Mouse (Mus musculus) frontal cortex, postnatal 14 days (tissue): Measurements from ENCODE around the gene Pphln1.

Experiments
- DNase-seq, 2 experiments: peaks; one replicate each; pipeline ENCODE4 v3.0.0; 2022; ENCODE audit warnings: low spot score in 2 of 2

The Pphln1 gene

DNA sequence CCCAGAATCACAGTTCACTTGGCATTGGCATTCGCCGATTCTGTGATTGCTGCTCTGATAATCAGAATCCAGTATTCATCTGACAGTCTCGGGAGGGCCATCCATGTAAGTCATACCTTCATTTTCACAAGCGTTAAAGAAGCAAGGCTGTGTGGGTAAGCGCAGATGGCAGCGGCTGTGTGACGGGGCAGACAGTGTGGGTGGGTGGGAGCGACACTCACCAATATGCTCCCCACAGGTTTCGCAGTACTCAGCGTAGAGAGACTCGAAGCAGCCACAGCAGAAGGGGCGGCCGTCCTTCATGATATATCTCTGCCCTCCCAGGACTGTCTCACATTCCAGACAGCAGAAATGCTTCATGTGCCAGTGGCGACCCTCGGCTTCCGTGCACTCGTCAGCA lies 106.7 kb downstream of the Pphln1 start:
- no peak for DNase-seq

DNA sequence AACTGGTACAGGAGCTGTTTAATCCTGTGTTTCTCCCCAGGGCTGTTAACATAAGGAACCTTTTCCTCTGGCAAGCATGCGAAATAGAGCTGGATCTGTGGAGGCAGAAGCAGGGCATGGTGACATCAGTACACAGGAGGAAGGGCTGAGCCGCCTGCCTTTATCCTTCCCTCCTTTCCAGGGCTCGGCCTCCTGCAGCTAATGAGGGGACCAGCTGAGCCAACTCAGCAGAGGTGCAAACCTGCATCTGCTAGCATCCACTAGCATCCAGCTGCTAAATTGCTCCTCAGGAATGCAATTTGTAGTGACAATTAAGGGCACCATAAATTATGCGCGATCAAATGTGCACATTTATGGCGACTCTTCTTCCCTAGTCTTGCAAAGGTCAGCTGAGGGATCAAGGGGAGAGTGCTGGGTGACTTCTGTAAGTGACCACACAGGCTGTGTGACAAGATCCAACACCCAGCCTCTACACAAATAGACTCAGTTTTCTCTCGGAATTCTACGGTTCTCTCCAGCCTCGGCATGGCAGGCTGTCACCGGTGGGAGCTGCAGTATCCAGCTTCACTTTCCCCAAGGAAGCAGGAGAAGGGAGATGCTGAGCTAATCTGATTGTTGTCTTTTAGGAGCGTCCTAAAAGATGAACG lies 112.7 kb downstream of the Pphln1 start:
- DNase-seq = no peak

DNA sequence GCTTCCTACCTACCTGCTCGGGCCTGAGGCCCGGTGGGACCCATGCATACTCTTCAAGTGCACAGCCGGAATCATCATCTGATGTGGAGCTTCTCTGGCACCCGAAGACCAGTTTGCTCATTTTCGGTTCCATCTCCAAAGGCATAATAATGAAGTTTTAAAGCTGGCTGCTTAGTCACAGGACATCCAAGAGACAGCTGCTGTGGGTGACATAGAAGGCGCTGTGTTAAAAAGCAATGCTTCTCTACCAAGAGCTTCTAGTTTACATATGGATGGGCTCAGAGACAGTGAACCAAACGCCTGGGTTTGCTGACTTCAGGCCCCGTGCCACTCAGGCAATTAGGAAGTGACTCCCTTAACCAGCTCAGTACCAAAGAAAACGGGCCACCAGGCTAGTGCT lies 114.3 kb downstream of the Pphln1 start:
- no peak for DNase-seq

DNA sequence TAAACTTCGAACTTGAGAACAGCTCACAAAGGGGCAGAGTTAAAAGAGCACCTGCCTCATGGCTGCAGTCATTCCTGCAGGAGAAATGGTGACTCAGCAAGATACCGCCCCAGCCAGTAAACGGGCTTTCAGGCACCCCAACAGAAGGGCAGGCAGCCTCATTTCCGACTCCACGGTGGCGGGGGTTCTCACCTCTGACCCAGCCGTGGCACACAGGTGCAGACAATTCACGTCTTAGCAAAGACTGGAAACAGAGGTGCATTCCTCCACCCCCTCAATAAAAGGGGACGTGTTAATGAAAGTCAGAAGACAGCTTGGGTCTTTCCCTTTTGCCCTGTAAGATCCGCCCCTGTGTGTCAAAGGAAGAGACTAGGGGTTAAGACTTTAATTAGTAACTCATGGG lies 115.8 kb downstream of the Pphln1 start:
- DNase-seq = no peak

DNA sequence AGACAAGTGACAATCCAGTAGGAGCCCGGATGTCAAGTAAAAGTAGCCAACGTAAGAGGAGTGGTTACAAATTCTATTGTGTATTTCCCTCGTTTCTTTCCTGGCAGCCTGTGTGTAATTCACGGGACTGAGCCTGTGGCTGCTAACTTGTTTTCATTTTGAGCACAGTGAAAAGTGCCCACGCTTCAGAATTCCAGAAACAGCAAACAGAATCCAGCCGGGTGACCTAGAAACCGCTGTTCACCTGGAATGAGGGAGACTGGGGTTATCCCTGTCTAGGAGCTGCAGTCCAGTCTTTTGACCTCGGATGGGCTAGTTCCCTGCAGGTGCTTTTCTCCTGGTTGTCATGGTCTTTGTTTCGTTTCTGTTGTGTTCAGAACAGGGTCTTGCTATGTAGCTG lies 117.2 kb downstream of the Pphln1 start:
- DNase-seq = no peak

DNA sequence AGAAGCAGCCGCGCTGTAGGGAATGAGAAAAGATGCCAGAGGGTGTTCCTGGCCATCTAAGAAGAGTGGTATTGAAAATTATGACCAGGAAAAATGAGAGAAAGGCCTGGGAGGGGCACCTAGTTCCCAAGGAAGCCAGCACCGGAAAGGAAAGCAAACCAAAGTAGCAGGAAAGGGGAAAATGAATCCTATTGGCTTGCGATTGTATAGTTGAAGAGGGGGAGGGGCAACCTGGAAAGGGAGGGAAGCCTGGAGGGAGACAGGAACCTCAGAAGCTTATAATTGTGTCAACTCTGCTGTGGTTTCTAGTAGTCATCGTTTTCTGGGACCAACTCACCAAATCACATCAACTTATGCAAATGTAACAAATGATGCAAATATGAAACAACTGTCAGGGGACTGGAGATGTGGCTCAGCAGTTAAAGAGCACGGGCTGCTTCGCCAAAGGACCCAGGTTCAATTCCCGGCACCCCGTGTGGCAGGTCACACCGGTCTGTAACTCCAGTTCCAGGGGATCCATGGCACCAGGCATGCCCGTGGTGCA lies 118.9 kb downstream of the Pphln1 start:
- no peak for DNase-seq

DNA sequence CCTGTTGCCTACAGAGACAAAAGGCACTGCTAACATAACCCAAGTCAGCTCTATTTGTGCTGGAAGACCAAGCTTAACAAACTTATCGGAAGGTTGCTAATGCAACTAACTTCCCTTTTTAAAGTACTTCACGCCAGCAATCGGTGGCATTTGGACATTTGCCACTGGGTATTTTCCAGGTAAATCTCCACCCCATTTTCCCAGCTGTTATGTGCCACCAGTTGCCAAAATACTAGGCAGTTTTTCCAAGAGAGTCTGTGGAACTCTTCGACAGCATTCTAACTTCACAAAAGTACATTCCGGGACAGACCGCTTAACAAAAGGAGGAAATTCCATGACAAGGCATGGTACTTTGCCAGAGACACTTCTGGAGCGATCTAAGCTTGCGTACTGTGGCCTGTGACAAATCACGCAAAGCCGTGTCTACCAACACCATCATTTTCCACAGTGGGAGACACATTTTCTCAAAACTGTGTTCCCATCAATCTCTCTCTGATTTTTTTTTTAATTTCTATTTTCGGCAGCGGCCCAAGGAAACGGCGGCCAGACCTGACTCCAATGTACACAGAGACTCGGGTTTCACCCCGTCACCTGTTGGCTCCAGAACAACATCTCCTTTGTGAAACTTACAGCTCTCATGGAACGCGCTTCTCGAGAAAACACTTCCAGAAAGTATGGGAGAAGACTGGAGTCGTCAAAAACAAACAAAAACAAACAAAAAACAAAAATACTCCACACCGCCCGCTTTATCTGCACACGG lies 120.2 kb downstream of the Pphln1 start:
- DNase-seq = no peak

DNA sequence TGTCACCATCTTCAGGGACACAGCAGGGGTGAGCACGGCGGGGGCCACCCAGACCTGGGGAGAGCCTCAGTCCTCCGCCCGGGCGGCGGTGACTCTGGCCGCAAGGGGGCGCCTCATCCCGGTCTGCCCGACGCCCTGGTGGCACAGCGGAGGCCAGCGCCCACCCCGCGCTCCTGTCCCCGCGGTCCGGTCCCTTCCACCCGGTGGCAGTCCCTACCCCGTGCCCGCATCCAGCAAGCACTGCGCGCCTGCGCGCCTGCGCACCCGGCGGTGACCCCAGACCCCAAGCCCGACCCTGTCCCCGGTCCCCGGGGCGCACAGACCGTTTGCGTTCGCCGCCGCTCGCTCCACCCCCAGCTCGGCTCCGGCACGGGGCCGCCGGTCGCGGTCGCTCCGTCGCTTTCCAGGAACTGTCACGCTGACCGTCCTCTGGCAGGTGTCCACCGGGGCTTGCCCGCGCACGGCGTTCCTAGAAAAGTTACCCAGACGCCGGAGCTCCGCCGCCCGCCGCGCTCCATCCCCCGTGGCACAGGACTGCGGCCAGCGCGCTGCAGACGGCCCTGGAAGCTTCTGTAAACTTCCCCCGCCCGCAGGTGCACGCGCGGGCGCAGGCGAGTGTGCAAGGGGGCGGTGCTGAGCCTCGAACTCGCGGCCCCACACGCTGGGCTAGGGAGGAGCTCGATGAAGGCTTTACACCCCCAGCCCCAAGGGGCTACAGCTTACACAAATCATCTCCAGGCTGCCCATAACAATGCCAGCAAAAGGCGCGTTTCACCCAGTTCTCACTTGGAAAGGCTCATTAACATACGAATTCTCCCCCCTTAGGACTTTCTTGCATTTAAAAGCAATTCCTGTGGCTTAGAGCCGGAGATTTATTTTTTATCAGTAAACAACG lies 121.0 kb downstream of the Pphln1 start:
- DNase-seq = peak; percentile 46 to 63

DNA sequence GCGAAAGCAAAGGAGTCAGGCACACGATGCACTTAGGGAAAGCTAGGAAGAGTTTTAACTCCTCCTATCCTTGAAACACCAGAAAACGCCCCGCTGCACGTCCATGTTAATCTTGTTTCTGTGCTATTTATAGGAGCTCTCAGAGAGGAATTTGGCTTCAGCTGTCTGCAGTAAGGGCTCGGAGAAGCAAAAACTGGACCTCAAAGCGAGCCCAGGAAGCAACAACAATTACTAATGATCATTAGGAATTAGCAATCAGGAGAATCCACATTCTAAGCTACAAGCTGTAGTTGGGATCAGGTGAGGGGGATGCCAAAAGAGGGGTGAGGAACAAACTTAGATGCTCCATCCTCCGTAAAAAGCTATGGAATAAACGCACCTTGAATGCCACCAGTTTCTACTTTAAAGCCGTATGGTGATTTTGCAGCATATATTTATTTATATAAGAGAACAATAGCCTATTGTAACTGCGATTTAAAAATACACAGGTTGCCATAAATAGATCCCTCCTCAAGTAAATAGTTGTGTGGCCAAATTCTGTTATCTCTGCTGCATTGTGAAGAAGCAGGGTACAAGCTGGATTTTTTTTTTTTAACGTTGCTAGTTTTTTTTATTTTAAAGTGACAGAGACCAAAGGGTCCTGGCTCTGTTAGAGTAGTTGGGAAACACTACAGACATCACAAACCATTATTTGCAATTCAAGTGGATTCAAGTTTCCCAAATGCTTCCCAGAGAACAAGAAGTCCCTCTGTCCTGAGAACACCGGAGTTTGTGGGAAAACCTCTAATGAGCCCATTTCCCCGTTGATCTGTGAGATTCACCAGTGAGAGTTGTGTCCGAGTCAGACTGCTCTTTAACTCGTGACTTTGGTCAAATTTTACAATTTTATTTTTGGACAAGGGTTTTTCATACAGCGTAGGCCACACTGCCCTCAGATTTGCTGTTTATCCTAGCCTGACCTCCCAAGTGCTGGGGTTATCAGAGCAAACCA lies 122.0 kb downstream of the Pphln1 start:
- no peak for DNase-seq

DNA sequence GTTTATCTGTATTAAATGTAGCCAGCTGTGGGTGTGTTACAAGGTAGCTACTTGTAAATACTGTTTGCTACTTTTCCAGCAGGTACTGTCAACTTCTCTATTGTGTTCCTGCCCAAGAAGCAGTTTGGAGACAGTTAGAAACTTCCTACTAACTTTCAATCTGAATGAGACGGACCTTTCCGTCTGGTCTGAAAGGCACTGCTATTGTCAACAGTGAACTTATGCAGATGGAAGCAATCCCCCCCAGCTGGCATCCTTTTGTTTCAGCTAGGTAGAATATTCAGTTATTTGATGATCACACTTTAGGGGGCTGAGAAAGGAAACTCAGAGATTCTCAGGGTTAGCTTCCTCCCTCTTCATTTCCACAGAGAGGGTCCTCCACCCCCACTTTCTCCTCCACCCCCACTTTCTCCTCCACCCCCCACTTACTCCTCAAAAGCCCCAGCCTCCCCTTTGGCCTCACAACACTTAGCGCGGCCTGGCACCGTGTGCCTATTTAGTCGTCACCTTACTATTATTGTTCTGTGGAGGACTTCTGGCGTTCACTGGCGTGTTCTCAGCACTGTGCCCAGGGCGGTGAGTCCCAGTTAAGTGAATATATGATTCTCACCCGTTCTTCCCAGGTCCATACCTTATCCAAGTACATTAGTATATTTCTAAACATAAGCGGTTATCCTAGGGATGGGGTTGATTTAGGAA lies 123.1 kb downstream of the Pphln1 start:
- DNase-seq = no peak

DNA sequence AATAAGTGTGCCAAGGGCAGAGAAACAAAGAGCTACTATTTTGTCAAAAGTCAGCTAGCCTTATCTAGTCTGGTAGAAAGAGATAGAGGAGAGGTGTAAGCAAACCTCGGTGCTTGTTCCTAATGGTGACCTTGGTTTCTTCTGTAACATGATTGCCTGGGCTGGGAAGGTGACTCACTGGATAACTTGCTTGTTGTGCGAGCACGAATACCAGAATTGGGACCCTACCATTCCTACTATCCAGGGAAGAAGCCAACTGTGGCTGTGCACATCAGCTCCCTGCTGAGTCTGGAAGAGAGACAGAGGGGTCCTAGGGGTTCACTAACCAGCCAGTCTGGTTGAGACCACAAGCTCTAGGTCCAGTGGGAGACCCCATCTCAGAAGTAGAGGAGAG lies 123.6 kb downstream of the Pphln1 start:
- no peak for DNase-seq

DNA sequence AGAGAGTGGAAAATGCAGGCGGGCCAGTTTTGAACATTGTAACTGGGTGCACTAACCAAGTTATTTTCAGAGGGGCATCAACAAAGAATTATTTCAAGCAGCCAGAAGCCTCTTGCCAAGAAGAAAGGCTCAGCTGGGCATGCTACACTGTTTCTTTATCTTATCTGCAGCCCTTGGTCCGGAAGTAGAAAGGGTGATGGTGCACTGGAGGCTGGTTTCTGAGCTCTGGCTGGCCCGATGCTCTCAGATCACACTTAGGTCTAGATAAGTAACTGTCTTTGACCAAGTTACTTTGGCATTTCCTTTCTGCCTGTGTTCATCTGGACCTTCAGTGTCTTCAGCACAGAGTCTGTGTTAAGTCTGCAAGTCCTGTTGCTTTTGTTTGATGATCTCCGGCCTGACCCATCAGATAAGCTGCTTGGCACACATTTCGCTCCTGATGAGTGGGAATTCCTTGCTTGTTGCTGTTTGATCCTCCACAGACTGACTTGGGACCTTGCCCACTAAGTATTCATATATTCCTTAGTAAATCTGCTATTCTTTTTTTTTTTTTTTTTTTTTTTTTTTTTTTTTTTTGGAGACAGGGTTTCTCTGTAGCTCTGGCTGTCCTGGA lies 127.3 kb downstream of the Pphln1 start:
- DNase-seq = no peak

DNA sequence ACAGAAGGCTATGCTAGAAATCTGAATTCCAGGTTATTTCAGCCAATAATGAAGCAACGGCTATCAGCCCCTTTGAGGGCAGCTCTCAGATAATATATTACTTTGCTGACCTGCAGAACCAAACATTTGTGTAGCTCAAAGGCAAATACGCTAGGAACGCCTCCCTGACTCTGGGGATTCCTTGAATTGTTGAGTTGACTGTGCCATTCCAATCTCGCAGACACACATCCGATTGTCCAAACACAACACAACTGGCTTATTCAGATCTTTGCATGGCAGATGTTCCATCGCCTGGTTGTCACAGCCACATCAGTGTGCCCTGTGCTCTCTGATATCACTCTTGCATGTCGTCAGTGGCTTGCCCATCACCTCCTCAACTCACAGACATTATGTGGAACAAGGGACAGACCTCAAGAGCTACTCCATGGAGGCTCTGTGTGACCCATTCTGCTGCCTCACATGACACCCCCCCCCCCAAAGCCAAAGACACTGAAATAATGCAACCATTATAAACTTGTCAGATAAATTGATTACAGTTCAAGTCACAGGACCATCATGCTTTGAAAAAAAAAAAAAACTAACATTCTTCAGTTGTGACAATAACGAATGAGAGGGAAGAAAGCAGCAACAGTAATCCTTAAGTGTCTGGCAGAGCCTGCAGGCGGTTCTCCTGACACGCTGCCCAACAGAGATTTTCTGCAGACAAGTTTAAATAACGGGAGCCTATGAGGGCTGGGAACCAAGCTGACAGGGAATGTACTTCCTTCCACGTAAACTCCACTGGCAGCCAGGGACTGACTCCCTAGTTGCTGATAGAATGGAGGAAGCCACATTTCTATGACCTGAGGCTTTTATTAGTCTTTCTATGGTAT lies 131.9 kb downstream of the Pphln1 start:
- no peak for DNase-seq

DNA sequence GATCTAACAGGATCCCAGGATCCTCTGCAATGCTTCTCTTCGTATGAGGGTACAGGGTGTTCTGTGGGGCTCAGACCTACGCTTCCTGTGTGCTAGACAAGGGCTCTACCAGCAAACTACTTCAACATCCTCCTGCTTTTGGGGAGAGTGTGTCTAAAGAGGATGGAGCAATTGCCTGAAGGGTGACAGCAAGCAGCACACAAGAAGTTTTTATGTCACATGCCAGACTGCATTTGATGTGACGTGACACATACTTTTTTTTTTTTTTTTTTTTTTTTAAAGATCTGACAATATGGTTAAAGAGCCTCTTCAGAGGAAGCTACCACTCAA lies 132.5 kb downstream of the Pphln1 start:
- no peak for DNase-seq

DNA sequence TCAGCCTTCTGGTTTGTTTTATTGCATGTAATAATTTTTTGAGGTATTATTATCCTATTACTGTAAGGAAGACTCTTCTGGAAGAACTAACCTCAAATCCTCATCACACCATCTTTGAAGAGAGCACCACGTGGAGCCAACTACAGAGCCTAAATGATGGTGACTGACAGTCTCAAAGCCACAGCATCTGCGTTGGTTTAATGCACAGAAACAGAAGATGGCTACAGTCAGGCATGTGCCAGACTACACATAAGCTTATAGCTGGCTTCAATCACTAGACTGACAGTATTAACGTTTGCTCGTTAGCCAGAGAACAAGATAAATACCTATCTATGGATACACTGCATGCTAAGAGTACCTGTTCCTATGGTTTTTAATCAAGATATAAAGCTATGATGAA lies 138.0 kb downstream of the Pphln1 start:
- DNase-seq = no peak

DNA sequence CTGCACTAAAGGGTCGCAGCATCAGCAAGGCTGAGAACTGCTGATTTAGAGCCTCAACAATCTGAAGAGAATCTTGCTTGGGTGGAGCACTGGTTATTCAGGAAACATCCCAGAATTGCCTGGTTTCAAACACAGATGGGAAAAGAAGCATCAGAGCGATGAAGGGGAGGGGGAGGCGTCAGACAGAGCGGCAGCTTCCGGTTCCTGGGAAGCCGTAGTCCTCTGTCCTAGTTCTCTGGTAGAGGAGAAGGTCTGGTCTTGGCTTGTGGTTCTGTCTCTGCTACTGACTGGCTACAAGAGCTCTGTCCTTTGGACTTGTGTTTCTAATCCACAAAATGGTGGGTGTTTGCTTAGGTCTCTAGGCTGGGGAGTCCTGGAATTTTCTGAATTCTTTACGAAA lies 139.6 kb downstream of the Pphln1 start:
- no peak for DNase-seq

DNA sequence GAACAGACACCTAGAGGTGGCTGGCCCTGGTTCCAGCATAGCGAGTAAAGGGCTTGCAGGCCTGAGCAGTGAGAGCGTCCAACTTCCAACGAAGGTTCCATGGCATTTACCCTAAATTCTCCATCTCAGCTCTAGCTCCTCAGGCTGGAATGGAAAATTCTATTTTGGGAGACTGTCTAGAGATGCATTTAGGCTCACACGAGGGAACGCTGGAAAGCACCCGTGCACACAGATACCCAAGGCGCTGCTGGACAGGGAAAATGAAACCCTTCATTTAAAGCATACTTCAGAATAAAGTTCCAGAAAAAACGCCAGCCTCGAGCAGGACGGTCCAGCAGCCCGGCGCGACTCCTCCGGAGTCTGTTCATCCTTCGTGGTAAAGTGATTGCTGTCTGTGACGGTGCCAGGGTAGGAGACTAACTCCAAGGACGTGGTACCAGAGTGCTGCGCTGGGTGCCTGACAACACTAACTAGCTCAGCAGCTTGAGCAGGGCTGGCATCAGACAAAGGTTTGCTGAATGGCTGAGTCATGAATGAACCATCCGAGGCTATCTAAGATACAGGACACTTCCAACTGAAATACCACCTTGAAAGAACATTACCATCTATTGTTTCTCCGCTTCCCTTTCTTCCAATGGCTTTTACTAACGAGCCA lies 140.5 kb downstream of the Pphln1 start:
- DNase-seq = no peak

DNA sequence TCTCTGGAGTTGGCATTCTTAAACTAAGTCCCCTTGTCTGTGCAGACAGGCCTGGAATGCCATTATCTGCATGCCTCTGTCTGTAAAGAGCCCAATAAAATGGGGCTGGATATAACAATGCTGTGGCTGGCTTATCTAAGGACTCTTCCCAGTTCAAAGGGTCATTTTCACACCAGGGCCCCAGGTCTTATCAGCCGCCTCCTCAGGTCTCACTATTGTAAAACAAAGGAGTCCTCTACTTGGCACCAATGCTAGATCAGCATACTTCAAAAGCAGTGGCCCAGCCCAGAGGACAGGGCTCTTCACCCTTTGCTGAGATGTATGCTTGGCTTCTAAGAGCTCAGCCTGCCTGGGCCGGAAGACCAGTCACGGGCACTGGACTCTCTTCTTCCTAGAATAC lies 141.3 kb downstream of the Pphln1 start:
- no peak for DNase-seq
